Mouse (Mus musculus): Measurements from ENCODE around the gene Phf1. TPM values are rescaled to one million over a fixed set of nuclear protein-coding genes. Genes with fewer than 3 reads are reported as not detected.
"Not testable (repeated sequence)": the region's sequence is repeated elsewhere in the genome, so short reads cannot be mapped to it uniquely, and the experiment has no call there.

Phf1 gene
- total and polyA plus RNA-seq, 2 experiments from 2014 or later, result 32.8 to 53.5 TPM

GRCm38 (mm10) chr17:26975415-26975814 lies 42.6 kb downstream of the Phf1 start:
- no peaks in the 10 kb centered on the region for H3K9me3 ChIP-seq (ENCODE audit: low read length)
- DNase-seq (ENCODE audit: low spot score) (no peak), ATAC-seq (ENCODE audit: low FRiP score) (no peak)
- peaks cover 10% of the 10 kb centered on the region for H3K36me3 ChIP-seq (ENCODE audit: insufficient read depth, low read length)
- H3K4me2 ChIP-seq (ENCODE audit: low read depth, low read length, poor library complexity, severe bottlenecking), result no peak overlapping the region
- no peak overlapping the region for H3K27ac ChIP-seq (ENCODE audit: low read depth, low read length)
- no peak overlapping the region for H3K4me3 ChIP-seq (ENCODE audit: low read depth, low read length)
- H3K27me3 ChIP-seq (ENCODE audit: insufficient read depth, low read length), result no peaks in the 10 kb centered on the region
- TF ChIP-seq CTCF (IDR thresholded peaks at IDR 0.05), result peak; percentile 46
- no peak overlapping the region for H3K9ac ChIP-seq (replicated peaks; ENCODE audit: low read length, poor library complexity, severe bottlenecking)
- H3K4me1 ChIP-seq (ENCODE audit: insufficient read depth, low read length), result peaks cover 8% of the 10 kb centered on the region

GRCm38 (mm10) chr17:26977354-26977753 lies 44.5 kb downstream of the Phf1 start:
- not testable (repeated sequence) for H3K36me3 ChIP-seq (ENCODE audit: insufficient read depth, low read length); H3K4me1 ChIP-seq (ENCODE audit: insufficient read depth, low read length); H3K9me3 ChIP-seq (ENCODE audit: low read length); H3K4me2 ChIP-seq (ENCODE audit: low read depth, low read length, poor library complexity, severe bottlenecking); H3K4me3 ChIP-seq (ENCODE audit: low read depth, low read length); H3K9ac ChIP-seq (replicated peaks; ENCODE audit: low read length, poor library complexity, severe bottlenecking); DNase-seq (ENCODE audit: low spot score); H3K27me3 ChIP-seq (ENCODE audit: insufficient read depth, low read length); H3K27ac ChIP-seq (ENCODE audit: low read depth, low read length); ATAC-seq (ENCODE audit: low FRiP score)
- TF ChIP-seq CTCF (IDR thresholded peaks at IDR 0.05), result peak; percentile 30
- 92% methylated on average over 6 of the region's 6 CpGs for WGBS

- H3K4me3 ChIP-seq (ENCODE audit: low read depth, low read length), result no peak overlapping the region
- no peak overlapping the region for H3K4me2 ChIP-seq (ENCODE audit: low read depth, low read length, poor library complexity, severe bottlenecking)
- no peak for DNase-seq (ENCODE audit: low spot score)
- no peak overlapping the region for H3K9ac ChIP-seq (replicated peaks; ENCODE audit: low read length, poor library complexity, severe bottlenecking)
- 87% methylated on average over 2 of the region's 2 CpGs for WGBS
- ATAC-seq (ENCODE audit: low FRiP score), result no peak
- TF ChIP-seq CTCF (IDR thresholded peaks at IDR 0.05), result no peak
- no peak overlapping the region for H3K27ac ChIP-seq (ENCODE audit: low read depth, low read length)
- H3K4me1 ChIP-seq (ENCODE audit: insufficient read depth, low read length), result no peaks in the 10 kb centered on the region; the same call in 1 of the 2 replicates
- H3K36me3 ChIP-seq (ENCODE audit: insufficient read depth, low read length), result peaks cover 5% of the 10 kb centered on the region
- no peaks in the 10 kb centered on the region for H3K27me3 ChIP-seq (ENCODE audit: insufficient read depth, low read length)
- H3K9me3 ChIP-seq (ENCODE audit: low read length), result no peaks in the 10 kb centered on the region
Observed at GRCm38 (mm10) chr17:26979426-26979825, 46.6 kb downstream of the Phf1 start.

GRCm38 (mm10) chr17:26981050-26981449 lies 48.2 kb downstream of the Phf1 start:
- no peak for DNase-seq (ENCODE audit: low spot score)
- Histone ChIP-seq H3K4me2 (ENCODE audit: low read depth, low read length, poor library complexity, severe bottlenecking) (no peak overlapping the region), H3K9ac (replicated peaks; ENCODE audit: low read length, poor library complexity, severe bottlenecking) (no peak overlapping the region), H3K27ac (ENCODE audit: low read depth, low read length) (no peak overlapping the region), H3K9me3 (ENCODE audit: low read length) (no peaks in the 10 kb centered on the region), H3K27me3 (ENCODE audit: insufficient read depth, low read length) (no peaks in the 10 kb centered on the region), H3K4me1 (ENCODE audit: insufficient read depth, low read length) (no peaks in the 10 kb centered on the region; the same call in 1 of the 2 replicates), H3K36me3 (ENCODE audit: insufficient read depth, low read length) (peaks cover 5% of the 10 kb centered on the region; the same call in 1 of the 2 replicates), H3K4me3 (ENCODE audit: low read depth, low read length) (no peak overlapping the region)
- no peak for TF ChIP-seq CTCF (IDR thresholded peaks at IDR 0.05)
- 76% methylated on average over 2 of the region's 2 CpGs for WGBS
- no peak for ATAC-seq (ENCODE audit: low FRiP score)

GRCm38 (mm10) chr17:26983382-26983781 lies 50.5 kb downstream of the Phf1 start:
- TF ChIP-seq CTCF (IDR thresholded peaks at IDR 0.05), result no peak
- DNase-seq (ENCODE audit: low spot score), result no peak
- Histone ChIP-seq H3K4me3 (ENCODE audit: low read depth, low read length) (no peak overlapping the region), H3K27me3 (ENCODE audit: insufficient read depth, low read length) (no peaks in the 10 kb centered on the region), H3K4me2 (ENCODE audit: low read depth, low read length, poor library complexity, severe bottlenecking) (no peak overlapping the region), H3K36me3 (ENCODE audit: insufficient read depth, low read length) (peaks cover 5% of the 10 kb centered on the region; the same call in 1 of the 2 replicates), H3K9me3 (ENCODE audit: low read length) (no peaks in the 10 kb centered on the region), H3K27ac (ENCODE audit: low read depth, low read length) (no peak overlapping the region), H3K4me1 (ENCODE audit: insufficient read depth, low read length) (no peaks in the 10 kb centered on the region), H3K9ac (replicated peaks; ENCODE audit: low read length, poor library complexity, severe bottlenecking) (no peak overlapping the region)
- WGBS, result 96% methylated on average over 4 of the region's 4 CpGs
- no peak for ATAC-seq (ENCODE audit: low FRiP score)

- Histone ChIP-seq H3K9me3 (ENCODE audit: low read length) (no peaks in the 10 kb centered on the region), H3K27me3 (ENCODE audit: insufficient read depth, low read length) (no peaks in the 10 kb centered on the region), H3K9ac (replicated peaks; ENCODE audit: low read length, poor library complexity, severe bottlenecking) (no peak overlapping the region), H3K4me1 (ENCODE audit: insufficient read depth, low read length) (no peaks in the 10 kb centered on the region), H3K4me3 (ENCODE audit: low read depth, low read length) (no peak overlapping the region), H3K36me3 (ENCODE audit: insufficient read depth, low read length) (0 out of 2 replicates have a peak, but pooled peaks cover 2% of the 10 kb centered on the region), H3K27ac (ENCODE audit: low read depth, low read length) (no peak overlapping the region), H3K4me2 (ENCODE audit: low read depth, low read length, poor library complexity, severe bottlenecking) (no peak overlapping the region)
- 92% methylated on average over 10 of the region's 10 CpGs for WGBS
- TF ChIP-seq CTCF (IDR thresholded peaks at IDR 0.05), result no peak
- ATAC-seq (ENCODE audit: low FRiP score) (no peak), DNase-seq (ENCODE audit: low spot score) (no peak)
Observed at GRCm38 (mm10) chr17:26985503-26986179, 52.8 kb downstream of the Phf1 start.

Small RNAs within 50 kb of the gene (microRNA-seq; reads per million reads assigned to microRNA genes)
- not detected for gene Gm27775 (ENCODE audit: borderline number of aligned reads)
- gene Mir3083 (ENCODE audit: borderline number of aligned reads), result 2.0 reads per million
- gene Mir6968 (ENCODE audit: borderline number of aligned reads), result 2.3 reads per million

Other genes with a start within 250 kb of the Phf1 start
- 18.5 and 28.0 TPM in 2 replicates for gene Crebrf, start 217.4 kb upstream of the Phf1 start, total RNA-seq (2014; rRNA removed)
- gene Crebrf, start 217.4 kb upstream of the Phf1 start, polyA plus RNA-seq (2015; fragmentation: Nextera tagmentation; extraction: Ambion mirVana), result 10.2 and 11.5 TPM in 2 replicates
- gene Bnip1, start 152.0 kb upstream of the Phf1 start, total RNA-seq (2014; rRNA removed), result 48.2 and 56.8 TPM in 2 replicates
- gene Bnip1, start 152.0 kb upstream of the Phf1 start, polyA plus RNA-seq (2015; fragmentation: Nextera tagmentation; extraction: Ambion mirVana), result 53.4 and 53.7 TPM in 2 replicates
- not detected in 2 replicates for gene Nkx2-5, start 88.0 kb upstream of the Phf1 start, total RNA-seq (2014; rRNA removed)
- not detected in 2 replicates for gene Nkx2-5, start 88.0 kb upstream of the Phf1 start, polyA plus RNA-seq (2015; fragmentation: Nextera tagmentation; extraction: Ambion mirVana)
- 1.9 and 4.7 TPM in 2 replicates for gene Kifc5b, start 16.0 kb upstream of the Phf1 start, total RNA-seq (2014; rRNA removed)
- 1.6 and 1.9 TPM in 2 replicates for gene Kifc5b, start 16.0 kb upstream of the Phf1 start, polyA plus RNA-seq (2015; fragmentation: Nextera tagmentation; extraction: Ambion mirVana)
- 49.6 and 55.6 TPM in 2 replicates for gene Cuta, start 6.5 kb downstream of the Phf1 start, total RNA-seq (2014; rRNA removed)
- 136 and 143 TPM in 2 replicates for gene Cuta, start 6.5 kb downstream of the Phf1 start, polyA plus RNA-seq (2015; fragmentation: Nextera tagmentation; extraction: Ambion mirVana)
- 77.0 and 90.3 TPM in 2 replicates for gene Syngap1, start 8.2 kb downstream of the Phf1 start, total RNA-seq (2014; rRNA removed)
- gene Syngap1, start 8.2 kb downstream of the Phf1 start, polyA plus RNA-seq (2015; fragmentation: Nextera tagmentation; extraction: Ambion mirVana), result 3.6 and 6.1 TPM in 2 replicates
- gene Zbtb9, start 40.1 kb downstream of the Phf1 start, total RNA-seq (2014; rRNA removed), result 16.1 and 19.4 TPM in 2 replicates
- 6.6 and 6.7 TPM in 2 replicates for gene Zbtb9, start 40.1 kb downstream of the Phf1 start, polyA plus RNA-seq (2015; fragmentation: Nextera tagmentation; extraction: Ambion mirVana)
- 57.3 and 82.4 TPM in 2 replicates for gene Bak1, start 96.0 kb downstream of the Phf1 start, total RNA-seq (2014; rRNA removed)
- gene Bak1, start 96.0 kb downstream of the Phf1 start, polyA plus RNA-seq (2015; fragmentation: Nextera tagmentation; extraction: Ambion mirVana), result 3.9 and 5.3 TPM in 2 replicates
- 4.5 and 4.7 TPM in 2 replicates for gene Itpr3, start 124.3 kb downstream of the Phf1 start, total RNA-seq (2014; rRNA removed)
- gene Itpr3, start 124.3 kb downstream of the Phf1 start, polyA plus RNA-seq (2015; fragmentation: Nextera tagmentation; extraction: Ambion mirVana), result 0.39 and 0.90 TPM in 2 replicates
- 213 and 233 TPM in 2 replicates for gene Uqcc2, start 200.9 kb downstream of the Phf1 start, total RNA-seq (2014; rRNA removed)
- 453 and 478 TPM in 2 replicates for gene Uqcc2, start 200.9 kb downstream of the Phf1 start, polyA plus RNA-seq (2015; fragmentation: Nextera tagmentation; extraction: Ambion mirVana)
- gene Ip6k3, start 234.7 kb downstream of the Phf1 start, total RNA-seq (2014; rRNA removed), result 0.09 TPM in 1 of 2 replicates, not detected in the other
- 0.32 TPM in 1 of 2 replicates, not detected in the other for gene Ip6k3, start 234.7 kb downstream of the Phf1 start, polyA plus RNA-seq (2015; fragmentation: Nextera tagmentation; extraction: Ambion mirVana)